Mouse (Mus musculus): ENCODE measurements around the gene Oip5.
"Not testable (repeated sequence)": the region's sequence is repeated elsewhere in the genome, so short reads cannot be mapped to it uniquely, and the experiment has no call there.

The Oip5 gene

GRCm38 (mm10) chr2:119618199-119618982 is at the start of gene Oip5, which contains the start of gene Nusap1:
Gene Oip5 (minus strand): TSS chr2:119618469.
Gene Nusap1 (plus strand): TSS chr2:119618298.
- peak; percentile 94 for DNase-seq

DNA sequence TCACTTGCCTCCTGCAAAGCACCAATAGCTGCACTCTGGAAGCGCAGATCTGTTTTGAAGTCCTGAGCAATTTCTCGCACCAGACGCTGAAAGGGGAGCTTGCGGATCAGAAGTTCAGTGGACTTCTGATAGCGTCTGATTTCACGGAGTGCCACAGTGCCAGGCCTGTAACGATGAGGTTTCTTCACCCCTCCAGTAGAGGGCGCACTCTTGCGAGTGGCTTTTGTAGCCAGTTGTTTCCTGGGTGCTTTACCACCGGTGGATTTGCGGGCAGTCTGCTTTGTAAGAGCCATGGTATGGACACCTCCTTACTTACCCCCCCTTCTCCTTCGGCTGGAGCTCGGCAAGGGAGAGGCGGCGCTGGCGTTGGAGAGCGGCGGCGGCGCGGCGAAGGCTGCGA is 47.5 kb upstream of the Oip5 start:
- not testable (repeated sequence) for DNase-seq

DNA sequence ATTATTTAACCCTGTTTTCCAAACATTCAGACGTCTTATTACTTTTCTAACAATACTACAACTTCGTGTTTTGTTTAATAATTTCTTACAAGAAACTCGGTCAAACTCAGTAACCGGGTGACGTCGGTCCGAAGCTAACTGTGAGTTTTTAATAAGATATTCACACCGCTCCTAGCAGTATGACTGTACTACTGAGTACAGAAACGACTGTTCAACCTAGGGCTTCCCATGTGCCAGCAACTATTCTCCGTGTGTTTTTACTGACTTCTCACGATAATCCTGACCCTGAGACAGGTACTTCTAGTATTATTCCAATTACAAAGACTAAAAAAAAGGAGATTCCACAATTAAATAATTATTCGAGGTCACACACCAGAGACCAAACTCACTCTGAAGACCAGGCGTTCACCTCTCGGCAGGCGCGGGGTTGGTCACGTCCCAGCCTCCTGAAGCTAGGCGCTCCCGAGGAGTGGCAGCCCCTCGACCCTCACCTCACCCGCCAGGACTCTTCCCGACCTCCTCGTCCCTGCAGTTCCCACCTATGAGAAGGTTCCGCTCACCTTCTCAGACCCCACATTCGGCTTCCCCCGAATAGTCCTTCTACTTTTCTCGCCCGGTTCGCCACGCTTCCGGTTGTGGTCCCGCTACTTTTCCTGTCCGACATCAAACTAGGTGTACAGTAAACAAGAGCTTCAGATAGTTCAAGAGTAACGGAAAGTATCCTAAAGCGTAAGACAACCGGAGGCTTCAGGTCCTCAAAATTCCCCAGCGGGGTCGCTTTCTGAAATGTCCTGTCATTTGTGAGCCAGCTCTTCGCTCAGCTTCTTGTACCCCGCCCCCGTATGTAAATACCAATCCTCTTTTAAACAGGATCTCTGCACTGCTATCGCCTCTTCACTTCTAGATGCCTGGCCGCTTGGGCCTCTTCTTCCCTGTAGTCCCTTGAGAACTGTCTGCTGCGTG is 44.2 kb upstream of the Oip5 start, which contains the start of gene Ndufaf1:
Gene Ndufaf1 (minus strand): TSS at position 608 of the 963 bp plus-strand sequence.
- DNase-seq = peak; percentile 76

GRCm38 (mm10) chr2:119644254-119644653 is 26.0 kb upstream of the Oip5 start:
- DNase-seq = no peak

GRCm38 (mm10) chr2:119641214-119641912 is 23.1 kb upstream of the Oip5 start:
- DNase-seq = no peak

- DNase-seq = no peak
These were observed 18.5 kb upstream of the Oip5 start for GRCm38 (mm10) chr2:119636781-119637180.

DNA sequence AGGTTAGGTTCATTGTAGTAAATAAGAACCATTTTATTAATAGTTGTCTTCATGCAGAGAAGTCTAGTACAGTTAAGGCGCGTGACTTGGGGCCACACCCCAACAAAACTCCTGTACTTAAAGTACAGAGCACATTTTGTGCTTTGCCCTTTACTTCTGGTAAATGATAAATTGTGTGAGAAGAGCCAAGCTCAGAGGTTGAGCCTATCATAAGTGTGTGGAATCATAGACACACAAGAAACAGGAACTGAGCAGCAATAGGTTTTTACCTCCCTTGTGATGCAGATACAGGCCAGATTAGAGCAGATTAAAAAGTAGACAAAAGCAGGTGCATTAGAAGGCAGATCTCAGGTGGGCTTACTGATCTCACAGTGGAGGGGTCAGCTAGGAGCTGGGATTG is 3.0 kb upstream of the Oip5 start:
- no peak for DNase-seq

DNA sequence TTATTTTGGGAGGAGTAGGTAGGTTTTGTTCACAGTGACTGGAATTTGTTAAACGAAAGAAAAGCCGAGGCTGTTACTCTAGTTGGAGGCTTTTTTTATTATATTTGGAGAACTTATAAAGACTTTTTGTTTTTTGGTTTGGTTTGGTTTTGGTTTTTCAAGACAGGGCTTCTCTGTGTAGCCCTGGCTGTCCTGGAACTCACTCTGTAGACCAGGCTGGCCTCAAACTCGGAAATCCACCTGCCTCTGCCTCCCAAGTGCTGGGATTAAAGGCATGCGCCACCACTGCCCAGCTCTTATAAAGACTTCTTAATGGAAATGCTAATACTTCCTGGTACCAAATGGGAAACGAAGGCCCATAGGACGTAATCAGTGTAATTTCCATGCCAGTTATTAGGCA is 733 bp upstream of the Oip5 start:
- not testable (repeated sequence) for DNase-seq

DNA sequence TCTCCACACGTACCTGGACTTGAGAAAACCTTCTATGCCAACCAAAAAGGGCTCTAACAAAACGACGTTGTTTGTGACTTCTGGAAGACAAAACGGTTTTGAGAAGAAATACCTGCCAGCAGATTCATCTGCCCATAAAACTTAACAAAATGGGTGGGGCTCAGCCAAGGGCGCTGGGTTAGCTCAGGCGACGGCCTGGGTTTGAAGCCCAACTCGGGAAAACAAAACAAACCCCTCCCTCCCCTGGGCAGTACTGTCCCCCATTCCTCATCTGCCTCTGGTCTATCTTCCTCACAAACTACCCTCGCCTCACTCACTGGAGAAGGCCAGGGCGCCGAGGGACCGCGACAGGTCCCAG is 449 bp downstream of the Oip5 start:
- no peak for DNase-seq

GRCm38 (mm10) chr2:119607023-119607422 is 11.2 kb downstream of the Oip5 start:
- DNase-seq = no peak

GRCm38 (mm10) chr2:119605361-119605973 is 12.8 kb downstream of the Oip5 start:
- DNase-seq = no peak

GRCm38 (mm10) chr2:119603909-119604308 is 14.4 kb downstream of the Oip5 start:
- no peak for DNase-seq

GRCm38 (mm10) chr2:119602488-119602887 is 15.8 kb downstream of the Oip5 start:
- DNase-seq = no peak

- DNase-seq = not testable (repeated sequence)
These were observed 16.7 kb downstream of the Oip5 start for GRCm38 (mm10) chr2:119601575-119601974.

DNA sequence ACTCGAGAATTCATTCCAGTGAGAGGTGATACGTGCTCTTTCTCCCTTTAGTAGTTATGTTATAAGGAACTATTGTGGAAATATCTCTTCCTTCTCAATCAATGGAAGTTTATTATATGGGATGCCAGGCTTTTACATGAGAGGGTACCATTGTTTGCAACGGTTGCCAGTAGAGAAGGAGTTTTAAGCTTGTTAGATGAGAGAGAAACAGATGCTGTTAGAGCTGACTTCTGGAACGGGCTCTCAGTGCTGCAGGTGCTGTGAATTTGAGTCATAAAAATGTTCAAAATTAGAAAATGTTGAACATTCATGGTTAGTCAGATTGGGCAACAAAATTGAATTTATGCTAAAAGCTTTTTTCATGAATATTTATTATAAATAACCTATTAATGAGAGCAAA is 17.2 kb downstream of the Oip5 start:
- no peak for DNase-seq

- DNase-seq = peak; percentile 34
These were observed 21.4 kb downstream of the Oip5 start for GRCm38 (mm10) chr2:119596781-119597330.

DNA sequence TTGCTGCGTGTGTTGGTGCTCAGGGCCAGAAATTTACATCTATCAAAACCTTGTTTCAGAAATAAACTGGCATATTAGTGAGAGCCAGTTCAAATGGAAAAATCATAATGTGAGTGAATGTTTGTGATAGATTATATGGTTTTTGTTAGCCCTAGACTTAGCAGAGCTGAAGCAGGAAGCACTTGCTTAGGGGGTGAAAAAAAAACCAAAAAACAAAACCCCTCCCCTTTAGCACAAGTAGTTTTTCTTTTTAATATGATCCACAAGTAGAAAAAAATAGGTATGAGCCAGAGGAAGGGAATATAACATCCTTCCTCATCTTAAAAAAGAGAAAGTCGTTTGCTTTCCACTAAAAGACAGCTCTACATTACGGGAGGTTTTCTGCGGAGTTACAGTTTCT is 23.0 kb downstream of the Oip5 start:
- DNase-seq = no peak

DNA sequence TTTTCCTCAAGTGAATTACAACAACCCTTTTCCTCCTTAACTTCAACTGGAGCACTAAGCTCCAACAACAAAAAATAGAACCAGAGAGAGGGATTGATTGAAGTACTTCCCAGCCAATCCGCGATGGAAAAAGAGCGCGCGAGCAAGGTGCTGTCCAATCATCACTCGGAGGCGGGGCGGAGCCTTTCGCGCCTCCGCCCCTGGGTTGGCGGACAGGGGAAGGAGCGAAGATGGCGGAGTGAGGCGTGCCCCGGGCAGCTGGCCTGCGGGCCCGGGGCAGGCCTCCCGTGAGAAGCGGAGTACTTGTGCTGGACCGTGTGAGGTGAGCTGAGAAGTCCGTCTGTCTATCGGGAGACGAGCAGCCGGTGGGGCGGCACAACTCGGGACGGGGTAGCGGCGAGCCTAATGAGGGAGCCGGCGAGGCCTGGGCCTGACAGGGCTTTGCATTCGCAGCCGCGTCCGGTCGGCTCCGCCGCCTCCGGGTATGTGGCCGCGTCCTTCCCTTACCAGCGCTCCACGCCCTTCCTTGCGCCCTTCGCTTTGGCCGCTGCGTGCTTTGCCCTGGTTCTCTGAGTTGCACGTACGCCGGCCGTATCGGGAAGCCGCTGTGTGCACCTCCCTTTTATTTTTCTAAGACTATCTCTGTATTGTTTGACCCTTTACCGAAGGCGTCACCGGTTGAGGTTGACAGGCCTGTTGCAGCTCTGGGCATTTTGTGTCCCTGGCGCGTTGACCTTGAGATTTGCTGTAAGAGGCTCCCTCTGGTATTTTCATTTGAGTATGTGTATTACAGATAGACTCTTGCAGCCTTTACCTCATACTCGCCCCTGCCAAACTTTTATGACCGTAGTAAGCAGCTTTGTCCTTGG is 23.9 kb downstream of the Oip5 start:
- peak; percentile 96 for DNase-seq

- no peak for DNase-seq
These were observed 24.5 kb downstream of the Oip5 start for GRCm38 (mm10) chr2:119593765-119594112.

- no peak for DNase-seq
These were observed 27.0 kb downstream of the Oip5 start for GRCm38 (mm10) chr2:119591247-119591646.

DNA sequence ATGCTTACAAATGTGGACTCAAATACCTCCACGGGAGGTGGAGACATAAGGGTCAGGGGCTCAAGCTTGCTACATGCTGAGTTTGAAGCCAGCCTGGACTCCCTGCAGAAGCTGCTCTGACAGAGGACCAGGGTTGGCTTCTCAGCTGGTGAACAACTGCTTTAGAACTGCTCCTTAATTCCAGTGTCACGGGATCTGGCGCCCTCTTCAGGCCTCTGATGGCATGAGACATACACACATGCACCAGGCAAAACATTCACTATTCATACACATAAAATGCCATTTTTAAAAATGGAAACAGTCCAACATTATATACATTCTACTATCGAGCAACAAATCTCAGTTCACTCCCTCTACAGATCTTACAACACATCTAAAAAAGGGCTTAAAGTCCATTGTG is 30.9 kb downstream of the Oip5 start:
- peak; percentile 47 for DNase-seq
